Mouse (Mus musculus) frontal cortex, postnatal 14 days (tissue): ENCODE data around the gene Dock9.

Source experiments
- DNase-seq, 2 experiments: peaks; one replicate each; pipeline ENCODE4 v3.0.0; 2022; ENCODE audit warnings: low spot score in 2 of 2

Gene Dock9

GRCm38 (mm10) chr14:121588451-121588850, 209.2 kb downstream of the Dock9 start:
- DNase-seq = no peak

GRCm38 (mm10) chr14:121585906-121586765, 211.5 kb downstream of the Dock9 start:
- DNase-seq = no peak

GRCm38 (mm10) chr14:121579055-121579454, 218.6 kb downstream of the Dock9 start:
- peak in 1 of 2 experiments; percentile 60 for DNase-seq

- no peak for DNase-seq
Observed at GRCm38 (mm10) chr14:121573391-121573790, 224.2 kb downstream of the Dock9 start.

- peak; percentile 31 to 49 for DNase-seq
Observed at GRCm38 (mm10) chr14:121566794-121567201, 230.8 kb downstream of the Dock9 start.

GRCm38 (mm10) chr14:121565930-121566329, 231.7 kb downstream of the Dock9 start:
- no peak for DNase-seq

- no peak for DNase-seq
Observed at GRCm38 (mm10) chr14:121564656-121565055, 233.0 kb downstream of the Dock9 start.

- DNase-seq = no peak
Observed at GRCm38 (mm10) chr14:121563954-121564353, 233.7 kb downstream of the Dock9 start.

- no peak for DNase-seq
Observed at GRCm38 (mm10) chr14:121559026-121559425, 238.6 kb downstream of the Dock9 start.

- DNase-seq = no peak
Observed at GRCm38 (mm10) chr14:121556401-121557315, 241.0 kb downstream of the Dock9 start.

- no peak for DNase-seq
Observed at GRCm38 (mm10) chr14:121553785-121554184, 243.9 kb downstream of the Dock9 start.

- DNase-seq = no peak
Observed at GRCm38 (mm10) chr14:121552586-121552985, 245.1 kb downstream of the Dock9 start.

GRCm38 (mm10) chr14:121549834-121550233, 247.8 kb downstream of the Dock9 start:
- DNase-seq = no peak

GRCm38 (mm10) chr14:121547745-121548144, 249.9 kb downstream of the Dock9 start:
- no peak for DNase-seq

- DNase-seq = no peak
Observed at GRCm38 (mm10) chr14:121546621-121547020, 251.0 kb downstream of the Dock9 start.

- DNase-seq = no peak
Observed at GRCm38 (mm10) chr14:121545551-121546331, 251.9 kb downstream of the Dock9 start.

- DNase-seq = no peak
Observed at GRCm38 (mm10) chr14:121541262-121541661, 256.4 kb downstream of the Dock9 start.

GRCm38 (mm10) chr14:121534501-121534900, 263.1 kb downstream of the Dock9 start:
- DNase-seq = no peak

GRCm38 (mm10) chr14:121530853-121531252, 266.8 kb downstream of the Dock9 start:
- no peak for DNase-seq

GRCm38 (mm10) chr14:121527883-121528282, 269.8 kb downstream of the Dock9 start:
- DNase-seq = no peak

- no peak for DNase-seq
Observed at GRCm38 (mm10) chr14:121527201-121527600, 270.4 kb downstream of the Dock9 start.

GRCm38 (mm10) chr14:121521709-121522108, 275.9 kb downstream of the Dock9 start:
- DNase-seq = no peak
